Mouse (Mus musculus): ENCODE data around the gene Slc34a3. TPM values are rescaled to one million over a fixed set of nuclear protein-coding genes. Genes with fewer than 3 reads are reported as not detected.

Slc34a3 gene
- polyA plus RNA-seq, 1 experiment from 2014 or later, result not detected

GRCm38 (mm10) chr2:25224492-25224765 lies 9.7 kb downstream of the Slc34a3 start, which contains the start of gene Tubb4b:
Gene Tubb4b, minus strand, starts transcription at chr2:25224702.
- H3K4me2 ChIP-seq (replicated peaks), result peak within 1 kb of the TSS; percentile 81
- WGBS, result under 1% methylated on average over 17 of the region's 17 CpGs
- no peak for ATAC-seq (replicated peaks)

GRCm38 (mm10) chr2:25223681-25224491 lies 10.3 kb downstream of the Slc34a3 start:
- H3K27ac ChIP-seq (replicated peaks), result peak overlapping the region; percentile 90
- H3K4me2 ChIP-seq (replicated peaks), result peak overlapping the region; percentile 81
- H3K36me3 ChIP-seq, result peaks cover 4% of the 10 kb centered on the region; the same call in 1 of the 2 replicates
- 3% methylated on average over 52 of the region's 53 CpGs for WGBS
- H3K4me3 ChIP-seq, result peak overlapping the region; percentile 69
- no peaks in the 10 kb centered on the region for H3K9me3 ChIP-seq
- ATAC-seq (replicated peaks), result no peak
- peaks cover 24% of the 10 kb centered on the region for H3K4me1 ChIP-seq
- H3K27me3 ChIP-seq, result no peaks in the 10 kb centered on the region
- peak overlapping the region; percentile 69 for H3K9ac ChIP-seq (replicated peaks)

More at GRCm38 (mm10) chr2:25224492-25224765, 9.7 kb downstream of the Slc34a3 start, which contains the start of gene Tubb4b:
- Histone ChIP-seq H3K4me1 (peaks cover 25% of the 10 kb centered on the region), H3K27ac (replicated peaks) (peak within 1 kb of the TSS; percentile 99), H3K36me3 (peaks cover 4% of the 10 kb centered on the region; the same call in 1 of the 2 replicates), H3K9ac (replicated peaks) (peak within 1 kb of the TSS; percentile 69), H3K27me3 (no peaks in the 10 kb centered on the region), H3K4me3 (peak within 1 kb of the TSS; percentile 69), H3K9me3 (no peaks in the 10 kb centered on the region)

GRCm38 (mm10) chr2:25221331-25221772 lies 12.8 kb downstream of the Slc34a3 start:
- no peak for ATAC-seq (replicated peaks)
- WGBS, result 78% methylated on average over 5 of the region's 5 CpGs
- no peak overlapping the region for H3K9ac ChIP-seq (replicated peaks)

GRCm38 (mm10) chr2:25218445-25218844 lies 15.7 kb downstream of the Slc34a3 start, which contains the start of gene Fam166a:
Gene Fam166a, plus strand, starts transcription at chr2:25218745.
- H3K9me3 ChIP-seq, result no peaks in the 10 kb centered on the region
- H3K27me3 ChIP-seq, result no peaks in the 10 kb centered on the region
- no peak within 1 kb of the TSS for H3K4me2 ChIP-seq (replicated peaks)
- H3K36me3 ChIP-seq, result peaks cover 4% of the 10 kb centered on the region; the same call in 1 of the 2 replicates
- ATAC-seq (replicated peaks), result no peak
- no peak within 1 kb of the TSS for H3K4me3 ChIP-seq
- H3K27ac ChIP-seq (replicated peaks), result no peak within 1 kb of the TSS
- H3K9ac ChIP-seq (replicated peaks), result no peak within 1 kb of the TSS
- peaks cover 4% of the 10 kb centered on the region for H3K4me1 ChIP-seq

More at GRCm38 (mm10) chr2:25221331-25221772, 12.8 kb downstream of the Slc34a3 start:
- Histone ChIP-seq H3K4me3 (no peak overlapping the region), H3K4me2 (replicated peaks) (no peak overlapping the region), H3K36me3 (peaks cover 4% of the 10 kb centered on the region; the same call in 1 of the 2 replicates), H3K27ac (replicated peaks) (no peak overlapping the region), H3K4me1 (peaks cover 17% of the 10 kb centered on the region), H3K9me3 (no peaks in the 10 kb centered on the region), H3K27me3 (no peaks in the 10 kb centered on the region)

- Histone ChIP-seq H3K4me3 (no peak overlapping the region), H3K36me3 (peaks cover 4% of the 10 kb centered on the region; the same call in 1 of the 2 replicates), H3K4me2 (replicated peaks) (no peak overlapping the region), H3K9me3 (no peaks in the 10 kb centered on the region), H3K27ac (replicated peaks) (no peak overlapping the region), H3K4me1 (no peaks in the 10 kb centered on the region), H3K27me3 (no peaks in the 10 kb centered on the region), H3K9ac (replicated peaks) (no peak overlapping the region)
- no peak for ATAC-seq (replicated peaks)
- 65% methylated on average over 2 of the region's 2 CpGs for WGBS
These were observed 16.5 kb downstream of the Slc34a3 start for GRCm38 (mm10) chr2:25217666-25218065.

GRCm38 (mm10) chr2:25214444-25214843 lies 19.7 kb downstream of the Slc34a3 start, which contains the start of gene Stpg3:
Gene Stpg3, minus strand, starts transcription at chr2:25214637.
- H3K4me3 ChIP-seq, result no peak within 1 kb of the TSS

GRCm38 (mm10) chr2:25213266-25213865 lies 20.8 kb downstream of the Slc34a3 start:
- no peak for ATAC-seq (replicated peaks)

More at GRCm38 (mm10) chr2:25214444-25214843, 19.7 kb downstream of the Slc34a3 start, which contains the start of gene Stpg3:
- Histone ChIP-seq H3K4me2 (replicated peaks) (no peak within 1 kb of the TSS), H3K9me3 (no peaks in the 10 kb centered on the region), H3K9ac (replicated peaks) (no peak within 1 kb of the TSS), H3K27me3 (no peaks in the 10 kb centered on the region), H3K36me3 (no peaks in the 10 kb centered on the region), H3K4me1 (peaks cover 15% of the 10 kb centered on the region), H3K27ac (replicated peaks) (no peak within 1 kb of the TSS)
- WGBS, result 64% methylated on average over 3 of the region's 3 CpGs
- no peak for ATAC-seq (replicated peaks)

GRCm38 (mm10) chr2:25211121-25211670 lies 23.0 kb downstream of the Slc34a3 start, which contains the start of gene Nelfb:
Gene Nelfb, minus strand, starts transcription at chr2:25211489.
- no peaks in the 10 kb centered on the region for H3K27me3 ChIP-seq
- H3K9me3 ChIP-seq, result no peaks in the 10 kb centered on the region
- peak within 1 kb of the TSS; percentile 81 for H3K27ac ChIP-seq (replicated peaks)
- H3K4me2 ChIP-seq (replicated peaks), result peak within 1 kb of the TSS; percentile 64
- WGBS, result under 1% methylated on average over 44 of the region's 44 CpGs
- H3K4me1 ChIP-seq, result peaks cover 27% of the 10 kb centered on the region
- peak within 1 kb of the TSS; percentile 78 for H3K9ac ChIP-seq (replicated peaks)
- peaks cover 7% of the 10 kb centered on the region; the same call in 1 of the 2 replicates for H3K36me3 ChIP-seq
- H3K4me3 ChIP-seq, result peak within 1 kb of the TSS; percentile 61
- peak; percentile 91 for ATAC-seq (replicated peaks)

More at GRCm38 (mm10) chr2:25213266-25213865, 20.8 kb downstream of the Slc34a3 start:
- Histone ChIP-seq H3K4me2 (replicated peaks) (no peak overlapping the region), H3K36me3 (no peaks in the 10 kb centered on the region), H3K9me3 (no peaks in the 10 kb centered on the region), H3K27me3 (no peaks in the 10 kb centered on the region), H3K27ac (replicated peaks) (no peak overlapping the region), H3K9ac (replicated peaks) (no peak overlapping the region), H3K4me1 (peaks cover 25% of the 10 kb centered on the region), H3K4me3 (no peak overlapping the region)
- 70% methylated on average over 23 of the region's 23 CpGs for WGBS

GRCm38 (mm10) chr2:25210686-25211085 lies 23.5 kb downstream of the Slc34a3 start:
- under 1% methylated on average over 24 of the region's 24 CpGs for WGBS
- H3K4me1 ChIP-seq, result peaks cover 27% of the 10 kb centered on the region

GRCm38 (mm10) chr2:25207593-25207992 lies 26.6 kb downstream of the Slc34a3 start:
- H3K27ac ChIP-seq (replicated peaks), result no peak overlapping the region
- no peaks in the 10 kb centered on the region for H3K9me3 ChIP-seq
- H3K36me3 ChIP-seq, result peaks cover 40% of the 10 kb centered on the region
- 76% methylated on average over 1 of the region's 1 CpGs for WGBS
- H3K27me3 ChIP-seq, result no peaks in the 10 kb centered on the region
- no peak overlapping the region for H3K4me2 ChIP-seq (replicated peaks)
- peaks cover 27% of the 10 kb centered on the region for H3K4me1 ChIP-seq
- no peak overlapping the region for H3K4me3 ChIP-seq
- H3K9ac ChIP-seq (replicated peaks), result no peak overlapping the region
- no peak for ATAC-seq (replicated peaks)

More at GRCm38 (mm10) chr2:25210686-25211085, 23.5 kb downstream of the Slc34a3 start:
- Histone ChIP-seq H3K4me3 (peak overlapping the region; percentile 61), H3K27me3 (no peaks in the 10 kb centered on the region), H3K4me2 (replicated peaks) (peak overlapping the region; percentile 64), H3K36me3 (peaks cover 12% of the 10 kb centered on the region), H3K9ac (replicated peaks) (peak overlapping the region; percentile 78), H3K9me3 (no peaks in the 10 kb centered on the region), H3K27ac (replicated peaks) (peak overlapping the region; percentile 81)
- peak; percentile 47 for ATAC-seq (replicated peaks)

- Histone ChIP-seq H3K4me2 (replicated peaks) (no peak overlapping the region), H3K9me3 (no peaks in the 10 kb centered on the region), H3K27me3 (no peaks in the 10 kb centered on the region), H3K9ac (replicated peaks) (no peak overlapping the region), H3K4me1 (peaks cover 5% of the 10 kb centered on the region), H3K27ac (replicated peaks) (no peak overlapping the region), H3K36me3 (peaks cover 73% of the 10 kb centered on the region), H3K4me3 (no peak overlapping the region)
- no peak; the same call in 1 of the 2 replicates for ATAC-seq (replicated peaks)
- WGBS, result 62% methylated on average over 4 of the region's 4 CpGs
These were observed 30.4 kb downstream of the Slc34a3 start for GRCm38 (mm10) chr2:25203631-25204214.
